Mouse (Mus musculus): ENCODE measurements around the gene Abca12. TPM values are rescaled to one million over a fixed set of nuclear protein-coding genes. Genes with fewer than 3 reads are reported as not detected.

Abca12 gene
- polyA plus RNA-seq, 1 experiment: not detected

DNA sequence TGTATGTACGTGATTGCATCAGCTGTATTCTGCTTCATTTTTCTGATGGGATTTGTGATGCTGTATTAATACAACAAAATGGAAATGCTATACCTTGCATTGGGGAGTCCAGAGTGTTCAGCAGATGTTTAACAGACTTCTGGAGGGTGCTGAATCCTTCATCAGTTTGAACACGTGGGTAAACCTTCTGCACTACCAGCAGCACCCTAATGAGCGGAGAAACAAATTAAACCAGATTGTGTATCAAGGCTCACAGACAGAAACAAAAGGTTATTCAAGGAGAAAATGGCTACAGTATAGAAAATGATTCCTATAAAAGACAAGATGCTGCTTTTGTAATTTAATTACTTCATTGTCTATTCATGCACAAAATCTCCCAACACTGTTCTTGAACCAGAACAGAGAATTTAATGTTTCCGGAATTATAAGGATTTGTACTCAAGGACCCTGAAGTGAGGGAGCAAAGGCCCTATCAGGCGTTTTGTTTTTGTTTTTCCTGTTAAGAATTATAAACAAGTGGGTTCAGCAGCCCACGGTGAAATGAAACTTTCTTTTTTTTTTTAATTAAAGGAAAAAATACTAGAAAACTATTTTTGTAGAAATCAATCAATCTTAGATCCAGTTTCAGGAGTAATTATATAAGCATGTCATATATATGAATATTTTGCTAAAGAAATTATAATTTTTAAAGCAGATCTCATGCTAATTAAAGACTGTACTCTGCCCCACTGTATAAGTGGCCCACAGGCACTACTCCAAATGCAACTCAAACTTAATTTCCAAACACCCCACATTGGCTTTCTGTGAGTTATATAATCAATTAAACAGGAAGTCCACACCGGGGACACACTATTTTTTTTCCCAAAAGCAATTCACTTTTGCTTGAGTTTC is 73.1 kb downstream of the Abca12 start:
- Histone ChIP-seq H3K4me1 (ENCODE audit: control insufficient read depth, insufficient read depth, low read length) (no peaks in the 10 kb centered on the region), H3K4me3 (ENCODE audit: insufficient read depth, low read length) (no peak overlapping the region), H3K27ac (ENCODE audit: insufficient read depth, low read depth, low read length) (no peak overlapping the region)
- TF ChIP-seq POLR2A (IDR thresholded peaks at IDR 0.05; ENCODE audit: borderline replicate concordance, low read depth, low read length) (no peak), CTCF (IDR thresholded peaks at IDR 0.05; ENCODE audit: low read depth, low read length) (no peak)

DNA sequence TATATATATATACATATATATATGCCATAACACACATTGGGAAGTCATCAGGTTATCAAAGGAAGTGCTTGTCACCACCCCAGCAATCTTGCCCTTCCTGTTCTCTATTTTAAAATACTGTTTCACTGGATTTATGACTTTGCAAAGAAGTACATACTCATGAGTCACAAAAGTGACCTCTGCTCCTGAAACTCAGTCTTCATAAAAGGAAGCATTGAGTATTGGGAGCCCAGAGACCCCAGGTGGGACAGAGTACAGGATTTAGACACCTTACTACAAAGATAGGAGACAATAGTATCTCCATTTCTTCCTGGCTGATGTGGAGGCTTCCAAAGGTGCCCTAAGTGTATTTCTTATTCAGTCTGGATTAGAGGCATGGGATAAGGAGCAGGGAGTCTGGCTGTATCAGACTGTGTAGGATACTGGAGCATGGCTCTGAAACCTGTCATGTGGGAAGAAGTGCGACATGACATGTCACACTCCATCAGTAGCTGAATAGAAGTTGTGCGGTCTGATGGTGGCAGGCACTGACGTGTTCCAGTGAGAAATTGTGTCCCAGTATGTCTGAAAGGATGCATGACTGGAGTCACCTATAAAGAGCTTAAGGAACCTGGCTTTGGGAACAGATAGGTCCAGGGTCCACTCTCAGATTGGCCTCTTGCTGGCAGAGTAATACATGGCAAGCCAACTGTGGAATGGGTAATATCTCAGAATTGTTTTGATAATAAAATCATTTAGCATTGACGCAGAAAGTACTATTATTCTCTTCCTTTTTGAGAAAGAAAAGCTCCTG is 76.0 kb downstream of the Abca12 start:
- H3K27ac ChIP-seq (ENCODE audit: insufficient read depth, low read depth, low read length): no peak overlapping the region
- TF ChIP-seq POLR2A (IDR thresholded peaks at IDR 0.05; ENCODE audit: borderline replicate concordance, low read depth, low read length) (no peak), CTCF (IDR thresholded peaks at IDR 0.05; ENCODE audit: low read depth, low read length) (no peak)
- H3K4me3 ChIP-seq (ENCODE audit: insufficient read depth, low read length): no peak overlapping the region
- H3K4me1 ChIP-seq (ENCODE audit: control insufficient read depth, insufficient read depth, low read length): no peaks in the 10 kb centered on the region

DNA sequence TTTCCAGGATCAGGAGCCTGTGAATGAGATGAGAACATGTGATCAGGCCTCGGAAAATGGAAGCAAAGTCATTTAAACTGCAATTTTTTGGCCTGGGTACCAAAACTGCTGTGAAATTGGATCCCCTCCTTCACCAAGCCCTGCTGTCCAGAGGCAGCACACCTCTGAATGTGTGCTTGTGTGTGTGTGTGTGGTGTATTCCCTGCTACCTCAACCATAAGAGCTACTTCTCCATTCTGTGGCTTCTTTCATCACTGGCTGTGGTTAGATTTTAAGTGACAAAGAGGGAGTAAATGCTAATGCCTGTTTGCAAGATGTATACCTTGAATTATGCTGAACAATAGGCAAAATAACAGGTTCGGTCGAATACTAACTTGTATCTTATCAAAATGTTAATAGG is 84.4 kb downstream of the Abca12 start:
- no peak for TF ChIP-seq POLR2A (IDR thresholded peaks at IDR 0.05; ENCODE audit: borderline replicate concordance, low read depth, low read length)
- Histone ChIP-seq H3K27ac (ENCODE audit: insufficient read depth, low read depth, low read length) (no peak overlapping the region), H3K4me1 (ENCODE audit: control insufficient read depth, insufficient read depth, low read length) (no peaks in the 10 kb centered on the region), H3K4me3 (ENCODE audit: insufficient read depth, low read length) (no peak overlapping the region)

DNA sequence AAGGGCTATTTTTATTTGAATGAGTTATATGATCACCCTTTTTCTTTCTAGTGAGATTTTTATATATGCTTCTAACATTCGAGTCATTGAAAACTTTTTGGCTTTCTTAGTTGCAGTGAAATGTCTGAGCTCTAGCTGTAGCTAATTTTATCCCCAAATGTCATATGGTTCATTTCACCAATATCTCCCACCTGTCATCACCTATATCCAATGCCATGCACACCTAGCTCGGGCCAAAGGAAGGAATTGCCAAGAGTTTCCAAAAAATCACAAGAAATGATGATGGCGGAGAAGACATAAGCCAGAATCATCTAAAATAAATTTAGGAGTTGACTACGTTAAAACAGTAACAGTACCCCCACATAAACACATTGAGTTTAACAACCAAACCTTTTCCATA is 102.5 kb downstream of the Abca12 start:
- H3K27ac ChIP-seq (ENCODE audit: insufficient read depth, low read depth, low read length): no peak overlapping the region
- H3K4me3 ChIP-seq (ENCODE audit: insufficient read depth, low read length): no peak overlapping the region
- TF ChIP-seq CTCF (IDR thresholded peaks at IDR 0.05; ENCODE audit: low read depth, low read length) (no peak), POLR2A (IDR thresholded peaks at IDR 0.05; ENCODE audit: borderline replicate concordance, low read depth, low read length) (no peak)
- H3K4me1 ChIP-seq (ENCODE audit: control insufficient read depth, insufficient read depth, low read length): no peaks in the 10 kb centered on the region

DNA sequence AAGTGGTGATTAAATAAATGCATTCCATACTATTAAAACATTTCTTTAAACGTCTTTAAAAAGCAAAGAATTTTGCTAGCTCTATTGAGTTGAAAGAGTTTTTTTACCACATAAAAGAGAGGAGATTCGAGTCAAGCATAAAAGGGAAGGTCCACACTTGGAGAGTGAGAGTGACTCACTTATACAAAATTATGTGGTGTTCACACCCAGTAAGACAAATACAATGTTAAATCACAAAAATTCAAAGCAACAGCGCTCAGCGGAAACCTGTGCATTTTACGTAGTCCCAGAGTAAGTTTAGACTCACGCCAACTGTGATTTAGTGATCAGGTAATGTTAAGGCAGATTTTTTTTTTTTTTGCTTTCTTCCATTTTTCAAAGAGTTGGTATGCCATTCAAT is 104.1 kb downstream of the Abca12 start:
- Histone ChIP-seq H3K27ac (ENCODE audit: insufficient read depth, low read depth, low read length) (no peak overlapping the region), H3K4me3 (ENCODE audit: insufficient read depth, low read length) (no peak overlapping the region), H3K4me1 (ENCODE audit: control insufficient read depth, insufficient read depth, low read length) (no peaks in the 10 kb centered on the region)
- TF ChIP-seq POLR2A (IDR thresholded peaks at IDR 0.05; ENCODE audit: borderline replicate concordance, low read depth, low read length): no peak
- TF ChIP-seq CTCF (IDR thresholded peaks at IDR 0.05; ENCODE audit: low read depth, low read length): no peak

DNA sequence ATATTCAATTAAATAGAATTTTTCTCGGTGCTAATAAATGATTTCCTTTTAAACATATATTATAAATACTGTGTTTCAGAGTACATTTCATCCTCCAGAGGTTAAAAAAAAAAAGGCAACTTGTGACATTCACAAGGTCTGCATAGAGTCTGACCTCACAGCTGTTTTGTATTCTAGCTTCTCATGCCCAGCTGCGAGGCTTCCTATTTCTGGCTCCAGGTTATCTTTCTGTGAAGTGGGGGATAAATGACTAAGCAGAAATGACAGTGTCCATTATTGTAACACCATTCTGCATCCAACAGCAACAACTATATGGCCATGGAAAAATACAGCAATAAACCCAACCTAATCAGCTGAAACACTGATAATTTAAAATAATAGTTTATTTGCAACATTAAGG is 107.3 kb downstream of the Abca12 start:
- TF ChIP-seq CTCF (IDR thresholded peaks at IDR 0.05; ENCODE audit: low read depth, low read length) (no peak), POLR2A (IDR thresholded peaks at IDR 0.05; ENCODE audit: borderline replicate concordance, low read depth, low read length) (no peak)
- Histone ChIP-seq H3K4me1 (ENCODE audit: control insufficient read depth, insufficient read depth, low read length) (no peaks in the 10 kb centered on the region), H3K4me3 (ENCODE audit: insufficient read depth, low read length) (no peak overlapping the region), H3K27ac (ENCODE audit: insufficient read depth, low read depth, low read length) (no peak overlapping the region)

DNA sequence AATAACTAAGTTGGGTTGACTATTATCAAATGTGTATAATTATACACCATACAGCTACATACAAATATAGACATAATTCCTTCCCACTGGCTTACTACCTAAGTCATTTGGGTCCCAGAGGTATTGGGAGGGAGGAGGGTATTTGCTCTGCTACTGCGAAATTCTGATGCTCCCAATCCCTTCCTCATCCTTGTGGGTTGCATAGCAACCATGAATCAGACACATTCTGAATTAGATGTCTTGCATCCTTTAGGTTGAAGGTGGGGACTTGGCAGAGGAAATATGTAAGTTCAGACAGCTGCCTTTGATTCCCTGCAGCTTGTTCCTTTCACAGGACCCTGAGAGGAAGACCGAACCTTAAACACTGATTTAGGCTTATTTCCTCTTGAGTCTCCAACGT is 108.5 kb downstream of the Abca12 start:
- Histone ChIP-seq H3K27ac (ENCODE audit: insufficient read depth, low read depth, low read length) (no peak overlapping the region), H3K4me3 (ENCODE audit: insufficient read depth, low read length) (no peak overlapping the region), H3K4me1 (ENCODE audit: control insufficient read depth, insufficient read depth, low read length) (no peaks in the 10 kb centered on the region)
- no peak for TF ChIP-seq CTCF (IDR thresholded peaks at IDR 0.05; ENCODE audit: low read depth, low read length)
- no peak for TF ChIP-seq POLR2A (IDR thresholded peaks at IDR 0.05; ENCODE audit: borderline replicate concordance, low read depth, low read length)

DNA sequence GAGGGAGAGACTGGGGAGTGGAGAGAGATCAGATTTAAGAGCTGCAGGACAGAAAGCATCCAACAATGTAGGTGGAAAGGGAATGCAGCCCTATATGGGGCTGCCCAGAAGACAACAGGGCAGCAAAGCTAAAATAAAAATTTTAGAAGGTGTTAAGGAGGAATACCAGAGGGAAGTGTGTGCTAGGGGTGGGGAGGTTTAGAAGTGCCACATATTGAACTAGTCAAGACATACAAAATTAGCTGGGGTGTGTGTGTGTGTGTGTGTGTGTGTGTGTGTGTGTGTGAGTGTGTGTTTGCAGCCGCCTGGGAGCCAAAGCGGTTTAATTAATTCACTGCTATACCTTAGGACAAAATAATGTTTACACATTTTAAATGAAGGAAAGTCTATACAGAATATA is 110.1 kb downstream of the Abca12 start:
- no peak for TF ChIP-seq CTCF (IDR thresholded peaks at IDR 0.05; ENCODE audit: low read depth, low read length)
- no peak overlapping the region for H3K27ac ChIP-seq (ENCODE audit: insufficient read depth, low read depth, low read length)
- no peak overlapping the region for H3K4me3 ChIP-seq (ENCODE audit: insufficient read depth, low read length)
- H3K4me1 ChIP-seq (ENCODE audit: control insufficient read depth, insufficient read depth, low read length): no peaks in the 10 kb centered on the region

DNA sequence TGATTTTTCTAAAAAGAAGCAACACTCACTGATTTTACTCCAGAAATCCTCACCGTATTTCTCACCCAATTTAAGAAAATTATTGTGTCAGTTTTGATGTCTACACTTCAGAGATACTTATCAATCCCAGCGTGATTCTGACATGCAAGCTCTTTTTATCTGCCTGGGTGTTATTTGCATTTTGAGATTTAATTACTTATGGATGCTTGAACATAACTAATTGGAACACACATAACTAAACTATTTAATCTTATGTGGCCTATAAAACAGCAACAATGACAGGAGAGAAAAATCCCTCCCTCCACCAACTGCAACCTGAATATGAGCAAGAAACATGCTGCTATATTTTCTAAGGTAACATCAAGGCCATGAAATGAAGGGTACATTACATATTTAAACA is 117.7 kb downstream of the Abca12 start:
- no peak overlapping the region for H3K4me3 ChIP-seq (ENCODE audit: insufficient read depth, low read length)
- H3K27ac ChIP-seq (ENCODE audit: insufficient read depth, low read depth, low read length): no peak overlapping the region
- no peak for TF ChIP-seq POLR2A (IDR thresholded peaks at IDR 0.05; ENCODE audit: borderline replicate concordance, low read depth, low read length)
- TF ChIP-seq CTCF (IDR thresholded peaks at IDR 0.05; ENCODE audit: low read depth, low read length): no peak
- H3K4me1 ChIP-seq (ENCODE audit: control insufficient read depth, insufficient read depth, low read length): no peaks in the 10 kb centered on the region

DNA sequence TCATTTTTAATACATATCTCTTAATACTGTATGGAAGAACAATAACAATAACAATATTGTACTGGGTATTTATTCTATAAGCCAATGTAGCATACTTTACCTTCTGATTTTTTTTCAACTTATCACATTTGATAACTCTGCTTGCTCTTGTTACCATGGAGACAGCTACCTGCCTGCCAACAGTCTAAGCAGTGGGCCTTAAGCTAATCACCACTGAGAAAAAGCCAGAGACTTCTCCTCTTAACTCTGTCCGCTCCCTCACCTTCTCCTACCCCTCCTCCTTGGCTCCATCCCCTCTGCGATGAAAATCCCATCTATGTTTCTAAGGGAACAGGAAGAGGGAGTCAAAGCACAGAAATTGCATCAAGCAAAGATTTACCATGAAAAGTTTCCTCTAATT is 118.1 kb downstream of the Abca12 start:
- Histone ChIP-seq H3K27ac (ENCODE audit: insufficient read depth, low read depth, low read length) (no peak overlapping the region), H3K4me3 (ENCODE audit: insufficient read depth, low read length) (no peak overlapping the region), H3K4me1 (ENCODE audit: control insufficient read depth, insufficient read depth, low read length) (no peaks in the 10 kb centered on the region)
- TF ChIP-seq CTCF (IDR thresholded peaks at IDR 0.05; ENCODE audit: low read depth, low read length) (no peak), POLR2A (IDR thresholded peaks at IDR 0.05; ENCODE audit: borderline replicate concordance, low read depth, low read length) (no peak)

All from bone marrow macrophage, adult 2 months (primary cell).